Mouse (Mus musculus) liver, embryonic 18 days (tissue): ENCODE data around the gene Trim61. TPM values are rescaled to one million over a fixed set of nuclear protein-coding genes. Genes with fewer than 3 reads are reported as not detected.

ENCODE experiments used
- polyA plus RNA-seq: library from polyadenylated mRNA; depleted of rRNA; stranded (reverse); fragments of >200 nt; gene quantifications from 2 replicates; pipeline ENCODE4 v1.2.3, GENCODE M21; 2012; rRNA removed

Gene Trim61
- not detected in 2 replicates for polyA plus RNA-seq

GRCm38 (mm10) chr8:65018423-65018822 is at the start of gene Trim61, which contains the start of gene Trim60:
TSS of gene Trim61 (minus strand) at chr8:65018523.
TSS of gene Trim60 (minus strand) at chr8:65018584.

GRCm38 (mm10) chr8:65037117-65037533 is 18.8 kb upstream of the Trim61 start, which contains the start of gene Apela:
TSS of gene Apela (minus strand) at chr8:65037336.

GRCm38 (mm10) chr8:64987731-64988130 is 30.6 kb downstream of the Trim61 start, which contains the start of gene Trim75:
TSS of gene Trim75 (minus strand) at chr8:64987831.

Other genes with a start within 250 kb of the Trim61 start
- 6.5 and 7.9 TPM in 2 replicates for gene Klhl2, start 168.5 kb downstream of the Trim61 start, polyA plus RNA-seq
- gene Tmem192, start 71.3 kb downstream of the Trim61 start, polyA plus RNA-seq = 8.8 and 9.6 TPM in 2 replicates
- gene Trim75, start 30.7 kb downstream of the Trim61 start, polyA plus RNA-seq = not detected in 2 replicates
- not detected in 2 replicates for gene Trim60, start 61 bp upstream of the Trim61 start, polyA plus RNA-seq
- 0.45 and 0.58 TPM in 2 replicates for gene Apela, start 18.8 kb upstream of the Trim61 start, polyA plus RNA-seq
- gene Gm10663, start 56.5 kb upstream of the Trim61 start, polyA plus RNA-seq = not detected in 2 replicates
- 0.06 and 0.13 TPM in 2 replicates for gene BC030870, start 111.0 kb upstream of the Trim61 start, polyA plus RNA-seq